Mouse (Mus musculus) ES-E14 (cell line): ENCODE results near the gene Golph3.

ENCODE experiments used
- HCFC1 ChIP-seq: IDR thresholded peaks from 2 replicates; pipeline ENCODE4 v1.6.1; 2012; ENCODE audit warnings: low read length, inconsistent platforms, borderline replicate concordance; ENCODE audit not compliant: insufficient read depth
- MAFK ChIP-seq: IDR thresholded peaks from 2 replicates; pipeline ENCODE4 v1.6.1; 2014; ENCODE audit warnings: mild to moderate bottlenecking, low read depth, low read length, inconsistent platforms; ENCODE audit not compliant: insufficient read depth

DNA sequence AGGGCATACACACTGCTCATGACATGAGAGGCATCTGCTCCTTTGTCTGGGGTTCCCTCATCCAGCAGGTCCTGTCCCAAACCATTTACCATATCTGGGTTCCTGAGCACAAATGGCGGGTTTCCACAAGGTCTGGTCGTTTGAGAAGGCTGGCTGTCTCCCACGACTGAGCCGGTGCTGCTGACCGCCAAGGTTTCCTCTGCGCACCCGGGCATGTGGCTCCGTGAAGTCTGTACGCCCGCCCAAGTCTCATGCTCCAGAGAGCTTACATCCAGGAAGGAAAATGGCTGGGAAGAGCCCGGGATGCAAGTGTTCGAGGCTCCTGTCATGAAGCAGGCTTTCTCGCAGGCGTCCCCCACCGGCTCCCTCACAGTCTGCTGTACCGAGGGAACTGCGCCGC lies 53.7 kb downstream of the Golph3 start:
- no peak for TF ChIP-seq MAFK
- no peak for TF ChIP-seq HCFC1
